Mouse (Mus musculus): ENCODE measurements around the gene Fanci. TPM values are rescaled to one million over a fixed set of nuclear protein-coding genes. Genes with fewer than 3 reads are reported as not detected.

The Fanci gene
- polyA plus RNA-seq, 1 experiment: 0.34 TPM

DNA sequence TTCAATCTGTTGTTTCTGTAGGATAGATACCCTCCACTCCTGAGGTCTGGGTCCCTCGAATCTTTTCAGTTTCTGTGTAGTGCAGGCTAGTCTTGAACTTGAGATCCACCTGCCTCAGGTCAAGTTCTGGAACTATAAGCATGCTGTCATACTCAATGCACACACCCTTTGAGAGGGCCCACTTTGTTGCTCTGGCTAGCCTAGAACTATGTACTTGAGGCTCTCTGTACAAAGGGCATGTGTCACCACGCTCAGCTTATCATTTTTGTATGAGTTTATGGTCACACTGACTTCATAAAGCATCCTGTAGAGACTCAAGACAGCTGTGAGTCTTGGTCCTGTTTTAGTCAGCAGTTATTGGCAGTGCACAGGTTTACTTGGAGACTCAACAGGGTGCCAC lies 55.3 kb downstream of the Fanci start:
- no peak overlapping the region for H3K27ac ChIP-seq (ENCODE audit: insufficient read depth, low read length)
- TF ChIP-seq CTCF (IDR thresholded peaks at IDR 0.05; ENCODE audit: borderline replicate concordance, insufficient read depth, low read depth, low read length): no peak
- no peak for TF ChIP-seq POLR2A (IDR thresholded peaks at IDR 0.05; ENCODE audit: borderline replicate concordance, insufficient read depth, low read length)
- WGBS: 93% methylated on average over 2 of the region's 2 CpGs
- H3K4me1 ChIP-seq (ENCODE audit: control insufficient read depth, insufficient read depth, low read length): no peaks in the 10 kb centered on the region
- no peak for DNase-seq
- H3K27me3 ChIP-seq (ENCODE audit: control insufficient read depth, insufficient read depth, low read length): no peaks in the 10 kb centered on the region
- no peak overlapping the region for H3K4me3 ChIP-seq (replicated peaks; ENCODE audit: insufficient read depth, low read depth, low read length)

- no peak overlapping the region for H3K4me3 ChIP-seq (replicated peaks; ENCODE audit: insufficient read depth, low read depth, low read length)
- H3K27ac ChIP-seq (ENCODE audit: insufficient read depth, low read length): no peak overlapping the region
- H3K4me1 ChIP-seq (ENCODE audit: control insufficient read depth, insufficient read depth, low read length): no peaks in the 10 kb centered on the region
- TF ChIP-seq CTCF (IDR thresholded peaks at IDR 0.05; ENCODE audit: borderline replicate concordance, insufficient read depth, low read depth, low read length) (no peak), POLR2A (IDR thresholded peaks at IDR 0.05; ENCODE audit: borderline replicate concordance, insufficient read depth, low read length) (no peak)
- WGBS: 93% methylated on average over 3 of the region's 3 CpGs
- no peaks in the 10 kb centered on the region for H3K27me3 ChIP-seq (ENCODE audit: control insufficient read depth, insufficient read depth, low read length)
- DNase-seq: no peak
Observed at GRCm38 (mm10) chr7:79447486-79447885, 55.8 kb downstream of the Fanci start.

DNA sequence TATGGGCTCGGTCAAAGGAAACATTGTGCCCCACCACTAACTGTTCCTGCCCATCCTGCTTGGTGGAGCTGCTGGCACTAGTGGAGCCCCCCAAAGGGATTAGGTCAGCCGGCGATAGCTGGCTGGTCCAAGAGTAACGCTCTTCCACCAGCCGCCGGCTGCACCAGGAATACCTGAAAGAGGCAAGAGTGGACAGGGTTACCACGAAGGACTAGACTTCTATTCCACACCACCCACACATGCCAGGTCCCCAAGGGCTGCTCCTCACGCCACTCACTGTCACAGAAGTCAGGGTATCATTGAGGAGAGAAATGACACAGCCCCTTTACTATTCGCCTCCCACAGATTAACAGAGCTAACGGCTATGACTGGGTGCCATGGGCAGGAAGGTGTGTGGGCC lies 70.0 kb downstream of the Fanci start:
- no peak for DNase-seq
- no peak overlapping the region for H3K4me3 ChIP-seq (replicated peaks; ENCODE audit: insufficient read depth, low read depth, low read length)
- WGBS: 77% methylated on average over 10 of the region's 10 CpGs

GRCm38 (mm10) chr7:79463376-79464077 lies 71.8 kb downstream of the Fanci start:
- Histone ChIP-seq H3K27me3 (ENCODE audit: control insufficient read depth, insufficient read depth, low read length) (no peaks in the 10 kb centered on the region), H3K4me1 (ENCODE audit: control insufficient read depth, insufficient read depth, low read length) (peaks cover 11% of the 10 kb centered on the region; the same call in 1 of the 2 replicates), H3K27ac (ENCODE audit: insufficient read depth, low read length) (no peak overlapping the region), H3K4me3 (replicated peaks; ENCODE audit: insufficient read depth, low read depth, low read length) (no peak overlapping the region)
- TF ChIP-seq CTCF (IDR thresholded peaks at IDR 0.05; ENCODE audit: borderline replicate concordance, insufficient read depth, low read depth, low read length): no peak
- TF ChIP-seq POLR2A (IDR thresholded peaks at IDR 0.05; ENCODE audit: borderline replicate concordance, insufficient read depth, low read length): no peak
- no peak for DNase-seq
- WGBS: 73% methylated on average over 11 of the region's 11 CpGs

More for the DNA sequence above, 70.0 kb downstream of the Fanci start:
- Histone ChIP-seq H3K4me1 (ENCODE audit: control insufficient read depth, insufficient read depth, low read length) (peaks cover 11% of the 10 kb centered on the region), H3K27me3 (ENCODE audit: control insufficient read depth, insufficient read depth, low read length) (no peaks in the 10 kb centered on the region), H3K27ac (ENCODE audit: insufficient read depth, low read length) (no peak overlapping the region)
- TF ChIP-seq POLR2A (IDR thresholded peaks at IDR 0.05; ENCODE audit: borderline replicate concordance, insufficient read depth, low read length): no peak
- TF ChIP-seq CTCF (IDR thresholded peaks at IDR 0.05; ENCODE audit: borderline replicate concordance, insufficient read depth, low read depth, low read length): no peak

- TF ChIP-seq POLR2A (IDR thresholded peaks at IDR 0.05; ENCODE audit: borderline replicate concordance, insufficient read depth, low read length) (no peak), CTCF (IDR thresholded peaks at IDR 0.05; ENCODE audit: borderline replicate concordance, insufficient read depth, low read depth, low read length) (no peak)
- Histone ChIP-seq H3K4me3 (replicated peaks; ENCODE audit: insufficient read depth, low read depth, low read length) (peak overlapping the region; percentile 83), H3K27ac (ENCODE audit: insufficient read depth, low read length) (no peak overlapping the region), H3K4me1 (ENCODE audit: control insufficient read depth, insufficient read depth, low read length) (peaks cover 11% of the 10 kb centered on the region; the same call in 1 of the 2 replicates), H3K27me3 (ENCODE audit: control insufficient read depth, insufficient read depth, low read length) (no peaks in the 10 kb centered on the region)
- WGBS: 13% methylated on average over 46 of the region's 47 CpGs
- DNase-seq: peak; percentile 52 to 54
Observed at GRCm38 (mm10) chr7:79464776-79465420, 73.2 kb downstream of the Fanci start.

DNA sequence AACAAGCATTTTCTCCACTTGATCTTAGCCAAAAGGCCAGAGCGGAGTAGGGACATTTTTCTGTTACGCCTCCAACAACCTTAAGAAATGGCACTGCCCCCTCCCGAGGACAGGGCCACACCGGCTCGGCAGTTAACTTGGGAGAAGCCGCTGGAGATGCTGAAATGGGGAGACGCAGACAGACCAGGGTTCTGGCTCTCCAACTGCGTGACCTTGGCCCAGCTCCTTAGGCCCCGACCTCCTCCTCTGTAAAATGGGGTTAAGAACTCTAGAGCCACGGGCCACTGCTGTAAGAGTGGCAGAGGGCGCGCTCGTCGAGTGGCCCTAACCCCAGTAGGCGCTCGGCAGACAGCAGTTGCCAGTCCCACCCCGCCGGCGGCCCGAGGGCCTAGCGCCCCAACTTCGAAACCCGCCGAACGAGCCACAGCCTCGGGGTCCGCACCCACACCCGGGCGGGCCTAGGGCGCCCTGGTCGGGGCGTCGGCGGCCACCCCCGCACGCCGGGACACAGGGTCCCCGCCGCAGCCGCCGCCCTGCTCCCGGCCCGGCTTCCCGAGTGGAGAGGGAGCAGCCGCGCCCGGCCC lies 73.8 kb downstream of the Fanci start:
- WGBS: under 1% methylated on average over 41 of the region's 47 CpGs
- no peak for TF ChIP-seq CTCF (IDR thresholded peaks at IDR 0.05; ENCODE audit: borderline replicate concordance, insufficient read depth, low read depth, low read length)
- no peak for TF ChIP-seq POLR2A (IDR thresholded peaks at IDR 0.05; ENCODE audit: borderline replicate concordance, insufficient read depth, low read length)
- no peak for DNase-seq

GRCm38 (mm10) chr7:79466053-79466901 lies 74.5 kb downstream of the Fanci start, which contains the start of gene Polg:
TSS of gene Polg (minus strand) at chr7:79466362.
- WGBS: under 1% methylated on average over 76 of the region's 76 CpGs
- H3K27me3 ChIP-seq (ENCODE audit: control insufficient read depth, insufficient read depth, low read length): no peaks in the 10 kb centered on the region
- peaks cover 11% of the 10 kb centered on the region; the same call in 1 of the 2 replicates for H3K4me1 ChIP-seq (ENCODE audit: control insufficient read depth, insufficient read depth, low read length)
- peak; percentile 99 to 100 for DNase-seq
- H3K4me3 ChIP-seq (replicated peaks; ENCODE audit: insufficient read depth, low read depth, low read length): peak within 1 kb of the TSS; percentile 83
- H3K27ac ChIP-seq (ENCODE audit: insufficient read depth, low read length): 0 out of 2 replicates have a peak within 1 kb of the TSS, but pooled peaks have one; percentile 47
- TF ChIP-seq CTCF (IDR thresholded peaks at IDR 0.05; ENCODE audit: borderline replicate concordance, insufficient read depth, low read depth, low read length): no peak
- TF ChIP-seq POLR2A (IDR thresholded peaks at IDR 0.05; ENCODE audit: borderline replicate concordance, insufficient read depth, low read length): peak; percentile 80

More for the DNA sequence above, 73.8 kb downstream of the Fanci start:
- H3K4me3 ChIP-seq (replicated peaks; ENCODE audit: insufficient read depth, low read depth, low read length): peak overlapping the region; percentile 83
- no peaks in the 10 kb centered on the region for H3K27me3 ChIP-seq (ENCODE audit: control insufficient read depth, insufficient read depth, low read length)
- H3K4me1 ChIP-seq (ENCODE audit: control insufficient read depth, insufficient read depth, low read length): peaks cover 11% of the 10 kb centered on the region; the same call in 1 of the 2 replicates
- 0 out of 2 replicates have a peak overlapping the region, but pooled peaks have one; percentile 47 for H3K27ac ChIP-seq (ENCODE audit: insufficient read depth, low read length)

Measured in cerebellum, adult 2 months (tissue).